Mouse (Mus musculus): ENCODE data around the gene Gm10322.

The Gm10322 gene

DNA sequence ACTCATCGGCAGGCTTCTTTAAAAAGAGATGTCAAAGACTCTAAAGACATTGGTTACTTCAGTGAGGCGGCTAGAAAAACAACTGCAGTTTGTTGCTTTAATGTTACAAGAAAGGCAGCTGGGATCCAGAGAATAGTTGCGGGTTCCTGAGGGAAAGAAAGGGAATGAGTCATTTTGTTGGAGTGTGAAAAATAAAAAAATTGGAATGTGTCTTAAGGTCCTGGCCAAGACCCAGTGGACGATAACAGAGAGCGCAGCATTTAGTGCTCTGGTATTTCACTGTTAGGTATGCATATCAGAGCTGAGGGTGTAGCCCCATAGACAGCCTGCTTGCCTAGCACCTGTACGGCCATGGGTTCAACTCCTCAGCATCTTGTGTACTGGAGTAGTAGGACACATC is 22.7 kb downstream of the Gm10322 start:
- in situ Hi-C loops (cut with MboI; ENCODE audit: low pct_unique_long_range_greater_than_20kb in 1 of 2, low sequenced_read_pairs in 2 of 2, unreplicated experiment in 1 of 2) = no loop called here

DNA sequence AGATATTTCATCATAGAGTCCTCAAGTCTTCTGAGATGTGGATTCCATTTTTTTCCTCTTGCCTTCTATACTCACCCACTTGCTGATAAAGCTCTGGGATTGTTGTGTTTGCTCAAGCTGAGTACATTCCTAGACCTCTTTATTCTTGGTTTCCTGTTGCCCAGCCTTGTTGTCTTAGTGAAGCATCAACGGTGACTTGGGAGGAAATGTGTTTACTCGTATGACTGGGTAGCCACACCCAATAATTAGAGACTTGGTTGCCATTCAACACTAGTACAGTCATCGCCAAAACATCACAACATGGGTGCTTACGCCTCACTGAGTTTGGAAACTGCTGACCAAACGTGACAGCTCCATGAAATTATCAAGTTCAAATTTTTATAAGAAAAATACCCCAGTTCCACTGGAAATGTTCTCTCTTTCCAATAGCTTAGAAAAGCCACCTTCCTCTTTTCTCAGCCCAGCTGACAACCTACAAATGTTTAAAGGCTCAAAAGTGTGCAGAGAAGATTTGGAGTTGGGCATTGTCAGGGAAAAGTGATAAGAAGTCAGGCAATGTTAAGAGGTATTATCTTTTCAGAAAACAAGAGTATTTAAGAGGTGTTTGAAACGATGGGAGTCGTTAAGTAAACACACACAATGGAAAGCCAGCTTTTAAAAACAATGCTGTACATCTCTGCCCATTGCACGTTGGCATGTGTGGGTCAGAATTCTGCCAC is 27.0 kb downstream of the Gm10322 start:
- in situ Hi-C loops (cut with MboI; ENCODE audit: low pct_unique_long_range_greater_than_20kb in 1 of 2, low sequenced_read_pairs in 2 of 2, unreplicated experiment in 1 of 2) = no loop called here

DNA sequence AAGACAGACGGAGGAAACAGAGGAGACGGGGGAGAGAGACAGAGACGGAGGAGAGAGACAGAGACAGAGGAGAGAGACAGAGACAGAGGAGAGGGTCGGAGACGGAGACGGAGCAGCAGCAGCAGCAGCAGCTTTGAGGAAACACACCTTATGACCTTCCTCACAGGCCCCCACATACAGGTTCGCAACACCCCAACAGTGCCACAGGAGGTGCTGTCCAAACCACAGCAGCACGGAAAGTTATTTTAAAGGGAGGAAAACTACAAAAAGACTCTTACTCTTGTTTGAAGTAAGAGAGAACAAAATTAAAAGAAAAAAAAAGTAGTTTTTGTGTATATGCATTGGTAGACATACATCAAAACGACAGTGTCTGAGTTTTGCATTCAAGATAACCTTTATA is 27.8 kb downstream of the Gm10322 start:
- in situ Hi-C loops (cut with MboI; ENCODE audit: low pct_unique_long_range_greater_than_20kb in 1 of 2, low sequenced_read_pairs in 2 of 2, unreplicated experiment in 1 of 2) = no loop called here

DNA sequence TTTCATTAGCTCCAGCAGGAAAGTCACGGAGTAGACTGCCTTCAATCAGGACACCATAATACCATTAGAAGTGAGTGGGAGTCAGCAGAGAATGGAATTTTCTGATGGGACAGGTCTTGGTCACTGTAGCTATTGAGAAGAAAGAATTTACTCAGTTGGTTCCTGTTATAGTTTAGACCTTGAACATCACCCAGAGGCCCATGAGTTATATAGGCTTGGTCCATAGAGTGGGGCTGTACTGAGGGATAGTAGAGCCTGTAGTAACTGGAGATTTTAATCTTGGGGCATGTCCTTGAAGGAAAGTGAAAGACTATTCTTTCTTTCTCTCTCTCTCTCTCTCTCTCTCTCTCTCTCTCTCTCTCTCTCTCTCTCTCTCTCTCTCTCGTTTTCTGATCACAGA is 28.8 kb downstream of the Gm10322 start:
- in situ Hi-C loops (cut with MboI; ENCODE audit: low pct_unique_long_range_greater_than_20kb in 1 of 2, low sequenced_read_pairs in 2 of 2, unreplicated experiment in 1 of 2) = no loop called here

DNA sequence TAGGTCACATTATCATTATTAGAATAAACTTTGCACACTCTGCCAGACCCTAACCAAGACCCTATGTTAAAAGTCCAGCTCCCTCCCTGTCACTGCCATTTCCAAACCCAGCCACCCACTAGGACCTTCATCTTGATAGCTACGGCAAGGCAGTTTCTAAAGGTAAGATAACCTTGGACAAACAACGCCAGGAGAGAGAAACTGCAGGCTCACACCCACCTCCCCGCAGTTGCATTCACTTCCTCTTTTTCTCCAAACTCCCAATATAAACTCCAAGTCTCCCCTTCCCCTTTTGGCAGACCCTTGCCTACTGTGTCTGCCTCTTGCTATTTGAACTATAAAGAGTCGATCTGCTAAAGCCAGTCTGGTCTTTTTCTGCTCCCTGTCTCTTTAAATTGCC is 29.3 kb downstream of the Gm10322 start:
- in situ Hi-C loops (cut with MboI; ENCODE audit: low pct_unique_long_range_greater_than_20kb in 1 of 2, low sequenced_read_pairs in 2 of 2, unreplicated experiment in 1 of 2) = no loop called here

DNA sequence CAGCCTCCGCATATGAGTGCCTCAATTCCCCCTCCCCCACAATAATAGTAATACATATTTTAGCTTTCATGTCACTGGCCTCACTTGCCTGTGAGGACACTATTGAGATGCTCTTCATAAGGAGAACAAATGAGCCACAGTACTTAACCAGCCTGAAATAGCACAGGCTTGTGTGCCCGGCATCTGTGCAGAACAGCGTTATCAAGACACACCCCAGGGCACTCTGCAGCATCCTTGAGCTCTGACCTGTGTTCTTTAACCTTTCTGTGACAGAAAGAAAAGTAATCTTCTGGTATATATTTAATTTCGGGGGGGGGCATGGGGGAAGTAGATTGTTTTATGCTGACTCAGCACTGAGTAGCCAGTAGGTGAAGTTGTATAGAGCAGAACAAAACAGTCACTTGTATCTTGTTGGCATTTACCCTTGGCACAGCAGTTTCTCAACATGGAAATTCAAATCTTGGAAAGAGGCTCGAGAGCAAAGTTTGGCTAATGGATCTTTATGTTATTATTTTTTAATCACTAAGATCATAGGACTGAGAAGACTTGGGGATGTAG is 31.0 kb downstream of the Gm10322 start:
- in situ Hi-C loops (cut with MboI; ENCODE audit: low pct_unique_long_range_greater_than_20kb in 1 of 2, low sequenced_read_pairs in 2 of 2, unreplicated experiment in 1 of 2) = no loop called here

DNA sequence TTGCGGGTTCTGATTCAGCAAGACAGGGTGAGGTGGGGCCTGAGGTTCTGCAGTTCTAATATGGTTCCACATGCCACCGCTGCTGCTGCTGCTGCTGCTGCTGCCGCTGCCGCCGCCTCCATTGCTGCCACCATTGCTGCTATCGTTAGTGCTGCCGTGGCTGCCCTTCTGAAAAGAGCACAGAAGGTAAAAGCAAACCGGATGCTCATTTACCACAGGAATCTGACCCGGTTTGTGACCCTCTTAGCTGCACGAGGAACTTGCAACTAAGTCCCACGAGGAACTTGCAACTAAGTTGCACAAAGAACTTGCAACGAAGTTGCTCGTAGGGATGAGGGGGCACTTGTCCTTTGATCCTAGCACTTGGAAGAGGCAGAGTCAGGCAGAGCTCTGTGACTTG is 40.9 kb downstream of the Gm10322 start:
- in situ Hi-C loops (cut with MboI; ENCODE audit: low pct_unique_long_range_greater_than_20kb in 1 of 2, low sequenced_read_pairs in 2 of 2, unreplicated experiment in 1 of 2) = no loop called here

DNA sequence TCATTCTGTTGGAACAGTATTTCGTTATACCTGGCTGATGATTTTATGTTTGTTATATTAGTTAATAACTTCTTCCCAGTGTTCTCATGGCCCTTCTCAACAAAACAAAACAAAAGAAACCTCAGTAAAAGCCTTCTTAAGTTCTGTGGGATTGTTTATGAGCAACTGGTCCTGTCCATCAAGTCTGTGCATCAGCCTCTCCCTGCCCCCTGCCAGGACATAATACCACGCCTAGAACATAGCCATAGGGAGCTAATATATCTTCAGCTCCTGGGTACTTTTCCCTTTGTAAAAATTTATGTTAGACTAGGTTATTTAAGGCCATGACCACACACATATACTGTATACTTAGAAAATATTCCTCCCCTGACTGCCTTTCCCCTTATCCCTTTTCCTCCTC is 48.9 kb downstream of the Gm10322 start:
- in situ Hi-C loops (cut with MboI; ENCODE audit: low pct_unique_long_range_greater_than_20kb in 1 of 2, low sequenced_read_pairs in 2 of 2, unreplicated experiment in 1 of 2) = no loop called here

DNA sequence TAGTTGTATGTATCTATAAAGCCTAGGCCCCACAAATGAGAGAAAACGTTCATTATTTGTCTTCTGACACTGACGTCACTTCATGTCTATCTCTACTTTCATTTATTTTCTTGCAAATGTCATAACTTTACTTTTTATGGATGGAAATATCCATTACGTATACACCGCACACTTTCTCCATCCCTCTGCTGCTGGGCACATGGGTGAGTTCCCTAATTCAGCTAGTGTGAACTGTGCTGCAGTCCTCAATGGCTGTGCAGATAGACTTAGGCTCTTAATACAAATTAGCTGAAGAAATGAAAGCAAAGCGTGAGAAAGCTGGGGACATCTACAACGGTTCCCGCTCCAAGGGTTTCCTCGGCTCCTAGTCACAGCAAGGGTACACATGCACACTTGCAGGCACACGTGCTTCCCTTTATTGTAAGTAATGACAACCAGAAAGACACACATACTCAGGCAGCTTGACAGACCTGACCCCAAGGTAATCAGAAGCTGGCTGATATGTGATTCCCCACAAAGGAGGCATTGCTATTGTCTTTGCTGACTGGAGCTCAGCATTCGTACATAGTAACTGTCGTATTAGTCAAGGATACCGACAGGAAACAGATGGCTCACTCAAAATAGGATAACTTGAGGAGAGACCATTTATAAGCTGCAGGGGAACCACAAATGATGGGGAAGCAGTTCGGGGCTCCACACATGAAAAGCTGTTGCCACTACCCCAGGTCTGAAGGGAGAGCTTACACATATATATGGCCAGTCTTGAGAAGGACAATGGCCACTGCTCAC is 49.8 kb downstream of the Gm10322 start:
- in situ Hi-C loops (cut with MboI; ENCODE audit: low pct_unique_long_range_greater_than_20kb in 1 of 2, low sequenced_read_pairs in 2 of 2, unreplicated experiment in 1 of 2) = no loop called here

Data from mouse embryonic stem cell (cell line).